Mouse (Mus musculus): ENCODE data around the gene B3gnt8. TPM values are rescaled to one million over a fixed set of nuclear protein-coding genes. Genes with fewer than 3 reads are reported as not detected.
A peak's percentile ranks its signal among the peaks of the same experiment; 100 is the strongest.
"Not testable (repeated sequence)": the region's sequence is repeated elsewhere in the genome, so short reads cannot be mapped to it uniquely, and the experiment has no call there.

B3gnt8 gene
- polyA plus RNA-seq (2015; fragmentation: Nextera tagmentation; extraction: Ambion mirVana): 5.9 and 8.3 TPM in 2 replicates

DNA sequence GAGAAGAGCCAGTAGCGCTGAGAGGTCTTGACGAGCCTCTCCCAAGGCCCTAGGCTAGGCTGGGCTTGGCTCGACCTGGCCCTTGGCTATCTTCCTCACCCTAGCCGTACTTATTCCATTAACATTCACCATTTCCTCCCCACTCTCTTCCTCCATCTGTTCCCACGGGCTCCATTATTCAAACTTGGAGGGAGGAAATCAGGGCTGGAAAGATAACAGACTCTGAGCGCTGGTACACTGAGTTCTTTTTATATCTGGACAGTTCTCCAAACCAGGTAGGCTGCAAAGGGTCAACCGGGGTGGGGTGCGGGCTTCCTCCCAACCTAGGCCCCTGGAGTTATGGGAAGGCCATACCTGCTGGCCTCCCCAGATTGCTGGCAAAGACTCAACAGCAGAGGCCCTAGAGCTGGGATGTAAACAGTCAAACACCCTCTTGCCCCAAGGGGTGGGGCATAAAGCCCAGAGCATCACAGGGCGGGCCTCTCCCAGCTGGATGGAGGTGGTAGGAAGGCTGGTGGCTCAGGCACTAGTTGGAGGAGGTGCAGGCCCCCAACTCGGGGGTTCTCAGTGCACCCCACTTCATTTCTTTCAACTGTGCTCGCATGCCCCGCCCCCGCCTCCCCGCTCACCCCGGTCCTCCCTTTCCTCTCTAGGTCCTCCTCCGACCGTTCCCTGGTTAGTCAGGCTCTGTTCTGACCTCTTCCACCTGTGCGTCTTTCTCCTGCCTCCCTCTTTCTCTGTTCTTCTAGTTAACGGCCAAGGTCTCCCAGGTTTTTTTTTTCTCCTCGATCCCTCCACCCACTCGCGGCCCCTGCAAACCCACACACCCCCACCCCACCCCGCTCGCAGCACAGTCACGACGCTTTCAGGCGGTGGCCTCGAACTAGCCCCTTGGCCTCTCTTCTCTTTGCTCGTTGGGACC, at the start of gene B3gnt8:
TSS of gene B3gnt8 (plus strand) at position 146 of the 922 bp plus-strand sequence.
- no peaks in the 10 kb centered on the region for H3K27me3 ChIP-seq
- 17% methylated on average over 29 of the region's 29 CpGs for WGBS
- H3K36me3 ChIP-seq: peaks cover 59% of the 10 kb centered on the region
- H3K4me2 ChIP-seq: peak within 1 kb of the TSS; percentile 77
- peak within 1 kb of the TSS; percentile 71 for H3K9ac ChIP-seq
- H3K4me3 ChIP-seq: peak within 1 kb of the TSS; percentile 46
- H3K4me1 ChIP-seq: peaks cover 22% of the 10 kb centered on the region
- no peak for ATAC-seq (ENCODE audit: insufficient number of reproducible peaks, insufficient read depth, low FRiP score, low TSS enrichment, low read depth)
- peak within 1 kb of the TSS; percentile 62 for H3K27ac ChIP-seq
- no peaks in the 10 kb centered on the region for H3K9me3 ChIP-seq

DNA sequence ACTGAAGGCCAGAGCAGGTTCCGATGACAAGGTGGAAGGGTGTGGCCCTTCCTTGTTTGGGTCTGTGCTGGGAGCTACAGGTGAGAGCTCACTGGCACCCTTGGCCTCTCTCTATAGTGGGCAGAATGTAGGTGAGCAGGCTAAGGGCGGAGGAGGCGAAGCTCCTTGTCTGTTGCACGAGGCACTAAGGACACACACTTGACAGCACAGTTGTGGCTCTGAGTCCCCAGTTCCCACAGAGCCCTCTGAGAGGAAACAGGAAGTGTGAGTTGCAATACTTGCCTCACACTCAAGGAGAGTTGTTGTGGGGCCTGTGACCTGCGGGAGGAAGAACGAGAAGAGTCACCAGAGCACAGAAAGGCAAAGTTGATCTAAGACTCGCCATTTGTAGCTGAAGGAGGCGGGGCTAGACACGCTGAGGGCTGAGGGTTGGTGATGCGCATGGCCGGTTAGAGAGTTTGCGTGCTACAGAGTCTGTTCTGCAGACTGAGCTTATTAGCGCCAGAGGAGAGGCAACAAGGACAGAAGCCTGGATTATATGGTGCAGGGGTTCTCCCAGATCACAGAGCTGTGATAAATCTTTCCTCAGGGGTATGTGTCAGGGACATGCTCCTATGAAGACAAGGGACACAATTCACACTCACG, 49.5 kb upstream of the B3gnt8 start:
- H3K27ac ChIP-seq: peak overlapping the region; percentile 80
- H3K9ac ChIP-seq; H3K36me3 ChIP-seq; H3K27me3 ChIP-seq; H3K9me3 ChIP-seq; H3K4me2 ChIP-seq; H3K4me3 ChIP-seq; H3K4me1 ChIP-seq; ATAC-seq (ENCODE audit: insufficient number of reproducible peaks, insufficient read depth, low FRiP score, low TSS enrichment, low read depth): not testable (repeated sequence)
- WGBS: 73% methylated on average over 13 of the region's 14 CpGs

DNA sequence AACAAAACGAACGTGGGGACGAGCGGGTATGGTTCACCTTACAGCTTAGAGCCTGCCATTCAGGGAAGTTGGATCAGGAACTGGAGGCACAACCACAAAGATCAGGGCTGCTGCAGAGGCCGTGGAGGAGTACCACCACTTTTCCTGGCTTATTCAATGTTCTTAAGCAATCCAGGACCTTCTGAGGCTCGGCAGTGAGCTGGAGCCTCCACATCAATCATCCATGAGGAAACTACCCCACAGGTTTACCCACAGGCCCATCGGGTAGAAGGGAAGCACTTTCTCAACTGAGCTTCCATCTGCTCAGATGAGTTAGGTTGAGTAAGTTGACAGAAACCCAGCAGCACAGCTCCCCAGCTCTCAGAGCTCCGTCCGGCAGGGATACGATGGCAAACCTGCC, 47.0 kb upstream of the B3gnt8 start:
- no peak overlapping the region for H3K9ac ChIP-seq
- no peaks in the 10 kb centered on the region for H3K9me3 ChIP-seq
- H3K27me3 ChIP-seq: peaks cover 6% of the 10 kb centered on the region
- 0 out of 2 replicates have a peak, but pooled peaks cover 5% of the 10 kb centered on the region for H3K4me1 ChIP-seq
- H3K27ac ChIP-seq: no peak overlapping the region
- 82% methylated on average over 10 of the region's 10 CpGs for WGBS
- H3K4me3 ChIP-seq: no peak overlapping the region
- H3K36me3 ChIP-seq: no peaks in the 10 kb centered on the region
- H3K4me2 ChIP-seq: no peak overlapping the region
- ATAC-seq (ENCODE audit: insufficient number of reproducible peaks, insufficient read depth, low FRiP score, low TSS enrichment, low read depth): no peak

DNA sequence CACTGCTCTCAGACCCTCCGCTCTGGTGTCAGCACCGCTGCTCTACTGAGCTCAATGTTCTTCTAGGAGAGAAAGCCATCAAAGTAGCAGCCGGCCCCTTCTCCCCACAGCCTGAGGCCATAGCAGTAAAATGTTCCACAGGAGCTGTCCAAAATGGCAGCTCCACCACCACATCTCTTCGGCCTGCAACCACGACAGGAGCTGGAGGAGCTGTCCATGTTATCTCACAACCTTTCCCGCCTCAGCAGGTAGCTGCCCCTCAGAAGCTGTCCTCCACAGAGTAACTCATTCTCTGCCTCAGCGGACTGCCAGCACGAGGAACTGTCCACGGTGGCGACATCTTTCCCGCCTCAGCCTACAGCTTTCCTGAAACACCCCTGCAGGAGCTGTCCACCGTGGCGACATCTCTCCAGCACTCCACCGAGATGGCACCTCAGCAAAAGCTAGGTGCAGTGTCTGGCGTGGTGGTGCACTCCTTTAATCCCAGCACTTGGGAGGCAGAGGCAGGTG, 44.1 kb upstream of the B3gnt8 start:
- Histone ChIP-seq H3K9me3 (no peaks in the 10 kb centered on the region), H3K36me3 (no peaks in the 10 kb centered on the region), H3K27me3 (no peaks in the 10 kb centered on the region), H3K4me2 (no peak overlapping the region), H3K4me3 (no peak overlapping the region), H3K4me1 (no peaks in the 10 kb centered on the region), H3K9ac (no peak overlapping the region), H3K27ac (no peak overlapping the region)
- no peak for ATAC-seq (ENCODE audit: insufficient number of reproducible peaks, insufficient read depth, low FRiP score, low TSS enrichment, low read depth)
- 90% methylated on average over 15 of the region's 15 CpGs for WGBS

DNA sequence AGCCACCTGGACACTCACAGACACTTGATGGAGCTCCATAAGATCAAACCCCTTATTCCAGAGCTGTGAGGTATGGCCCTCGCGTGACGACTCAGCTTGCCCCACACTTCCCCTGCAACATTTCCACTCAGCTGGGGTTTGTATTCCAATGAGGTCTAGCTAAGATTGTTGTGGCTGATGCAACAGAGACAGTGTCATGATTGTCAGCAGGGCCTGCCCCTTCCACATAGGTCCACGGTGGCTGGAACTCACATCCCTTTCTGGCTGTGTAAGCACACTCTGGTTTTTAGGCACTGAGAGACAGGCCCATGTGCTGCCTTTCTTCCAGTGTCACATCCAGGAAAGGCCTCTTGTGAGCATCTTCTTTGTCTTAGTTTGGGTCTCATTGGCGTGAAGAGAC, 41.8 kb upstream of the B3gnt8 start:
- no peak overlapping the region for H3K9ac ChIP-seq
- WGBS: 78% methylated on average over 5 of the region's 5 CpGs
- H3K4me1 ChIP-seq: no peaks in the 10 kb centered on the region

DNA sequence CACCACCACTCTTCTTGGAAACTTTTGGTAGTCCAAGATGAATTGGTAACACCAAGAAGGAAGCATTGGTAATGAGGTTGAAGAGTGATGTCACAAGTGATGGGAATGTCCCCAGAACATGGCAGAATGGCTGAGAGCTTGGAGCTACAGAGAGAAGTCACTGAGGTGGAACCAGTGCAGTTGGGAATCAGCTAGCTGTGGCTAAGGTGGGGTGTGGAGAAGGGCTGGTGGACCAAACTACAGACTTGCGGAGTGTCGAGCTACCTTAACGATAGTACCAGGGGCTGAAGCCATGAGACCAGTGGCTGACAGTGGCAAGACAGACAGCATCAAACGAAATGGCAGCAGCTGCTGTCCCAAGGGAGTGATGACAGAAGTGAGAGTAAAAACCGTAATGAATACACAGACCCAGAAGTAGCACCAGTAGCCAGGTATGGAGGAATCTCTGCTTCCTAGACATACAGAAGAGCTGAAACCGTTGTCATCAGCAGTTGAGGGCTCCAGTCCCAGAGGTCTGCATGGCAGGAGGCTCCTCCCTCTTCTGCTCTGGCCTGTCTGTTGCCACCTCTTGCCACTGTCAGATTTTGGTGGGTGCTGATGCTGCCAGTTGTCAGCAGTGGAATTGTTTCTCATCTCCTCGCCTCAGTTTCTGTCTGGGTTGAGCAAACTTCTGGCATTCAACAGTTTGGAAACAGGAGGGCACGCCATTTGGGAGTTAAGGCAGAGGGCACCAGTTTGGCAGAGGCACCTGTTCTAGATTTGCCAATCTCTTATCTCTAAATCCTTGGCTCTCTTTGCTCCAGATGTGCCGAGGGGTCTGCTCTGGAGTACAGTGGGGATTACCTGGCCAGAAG, 40.9 kb upstream of the B3gnt8 start:
- Histone ChIP-seq H3K4me1 (no peaks in the 10 kb centered on the region), H3K9ac (no peak overlapping the region)
- WGBS: 80% methylated on average over 9 of the region's 9 CpGs

More for the DNA sequence above, 41.8 kb upstream of the B3gnt8 start:
- H3K36me3 ChIP-seq: no peaks in the 10 kb centered on the region
- H3K27ac ChIP-seq: no peak overlapping the region
- no peak overlapping the region for H3K4me3 ChIP-seq
- ATAC-seq (ENCODE audit: insufficient number of reproducible peaks, insufficient read depth, low FRiP score, low TSS enrichment, low read depth): no peak
- no peaks in the 10 kb centered on the region for H3K9me3 ChIP-seq
- H3K27me3 ChIP-seq: no peaks in the 10 kb centered on the region
- no peak overlapping the region for H3K4me2 ChIP-seq

DNA sequence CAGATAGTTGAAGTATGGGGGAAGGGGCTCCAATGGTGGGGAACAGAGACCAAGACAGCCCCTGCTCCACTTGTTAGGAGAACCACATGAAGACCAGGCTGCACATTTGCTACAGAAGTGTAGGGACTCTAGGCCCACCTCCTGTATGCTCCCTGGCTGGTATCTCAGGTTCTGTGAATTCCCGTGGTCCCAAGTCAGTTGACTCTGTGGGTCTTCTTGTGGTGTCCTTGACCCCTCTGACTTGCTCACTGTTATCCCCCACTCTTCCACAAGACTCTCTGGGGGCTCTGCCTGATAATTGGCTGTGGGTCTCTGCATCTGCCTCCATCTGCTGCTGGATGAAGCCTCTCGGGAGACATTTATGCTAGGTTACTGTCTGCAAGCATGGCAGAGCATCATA, 35.2 kb upstream of the B3gnt8 start:
- Histone ChIP-seq H3K9me3 (no peaks in the 10 kb centered on the region), H3K36me3 (no peaks in the 10 kb centered on the region), H3K4me3 (no peak overlapping the region), H3K4me2 (no peak overlapping the region), H3K4me1 (no peaks in the 10 kb centered on the region), H3K9ac (no peak overlapping the region), H3K27ac (no peak overlapping the region), H3K27me3 (no peaks in the 10 kb centered on the region)
- WGBS: 88% methylated on average over 2 of the region's 2 CpGs
- no peak for ATAC-seq (ENCODE audit: insufficient number of reproducible peaks, insufficient read depth, low FRiP score, low TSS enrichment, low read depth)

More for the DNA sequence above, 40.9 kb upstream of the B3gnt8 start:
- ATAC-seq (ENCODE audit: insufficient number of reproducible peaks, insufficient read depth, low FRiP score, low TSS enrichment, low read depth): no peak
- Histone ChIP-seq H3K4me2 (no peak overlapping the region), H3K9me3 (no peaks in the 10 kb centered on the region), H3K27ac (no peak overlapping the region), H3K4me3 (no peak overlapping the region), H3K27me3 (no peaks in the 10 kb centered on the region), H3K36me3 (no peaks in the 10 kb centered on the region)

DNA sequence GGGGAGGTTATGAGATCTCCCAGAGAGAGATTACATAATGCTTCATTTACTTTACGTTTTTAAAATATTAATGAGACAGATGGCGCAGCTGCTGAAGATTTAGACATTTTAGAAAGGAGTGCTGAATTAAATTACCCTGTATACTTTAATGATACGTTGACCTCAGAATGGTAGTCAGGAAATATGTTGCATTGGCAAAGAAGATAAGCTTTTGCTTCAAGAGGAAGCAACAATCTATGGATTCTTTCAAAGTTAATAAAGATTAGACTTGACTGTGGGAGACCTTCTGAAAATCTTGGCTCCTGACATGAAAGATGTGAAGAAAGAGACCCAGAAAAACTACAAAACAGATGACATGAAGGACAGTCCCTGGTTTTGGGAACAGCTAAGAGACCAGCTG, 32.6 kb upstream of the B3gnt8 start:
- no peak for ATAC-seq (ENCODE audit: insufficient number of reproducible peaks, insufficient read depth, low FRiP score, low TSS enrichment, low read depth)
- Histone ChIP-seq H3K4me3 (no peak overlapping the region), H3K4me1 (no peaks in the 10 kb centered on the region), H3K9me3 (no peaks in the 10 kb centered on the region), H3K4me2 (no peak overlapping the region), H3K36me3 (no peaks in the 10 kb centered on the region), H3K27ac (no peak overlapping the region), H3K9ac (no peak overlapping the region), H3K27me3 (no peaks in the 10 kb centered on the region)
- WGBS: 76% methylated on average over 3 of the region's 3 CpGs

DNA sequence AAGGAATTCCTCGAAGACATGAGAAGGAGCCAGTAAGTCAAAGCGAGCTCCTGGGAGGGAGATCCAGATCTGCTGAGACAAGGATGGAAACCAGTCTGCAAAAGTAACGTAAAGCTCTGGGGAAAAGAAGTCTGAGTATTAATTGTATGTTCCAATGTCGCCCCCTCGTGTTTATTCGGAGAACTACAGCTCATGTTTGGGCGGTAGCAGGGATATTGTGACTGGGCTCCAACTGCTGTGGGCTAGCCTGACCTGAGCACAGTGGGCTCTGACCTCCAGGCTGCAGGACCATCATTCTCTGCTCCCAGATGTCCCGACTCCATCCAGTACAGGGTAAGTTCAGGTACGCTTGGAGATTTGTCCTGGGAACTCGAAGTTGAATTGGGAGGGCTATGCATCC, 26.8 kb upstream of the B3gnt8 start:
- H3K9me3 ChIP-seq: no peaks in the 10 kb centered on the region
- no peak overlapping the region for H3K27ac ChIP-seq
- H3K9ac ChIP-seq: no peak overlapping the region
- no peak overlapping the region for H3K4me3 ChIP-seq
- ATAC-seq (ENCODE audit: insufficient number of reproducible peaks, insufficient read depth, low FRiP score, low TSS enrichment, low read depth): no peak
- 13% methylated on average over 10 of the region's 10 CpGs for WGBS
- H3K36me3 ChIP-seq: no peaks in the 10 kb centered on the region
- H3K4me1 ChIP-seq: no peaks in the 10 kb centered on the region
- no peak overlapping the region for H3K4me2 ChIP-seq
- no peaks in the 10 kb centered on the region for H3K27me3 ChIP-seq

DNA sequence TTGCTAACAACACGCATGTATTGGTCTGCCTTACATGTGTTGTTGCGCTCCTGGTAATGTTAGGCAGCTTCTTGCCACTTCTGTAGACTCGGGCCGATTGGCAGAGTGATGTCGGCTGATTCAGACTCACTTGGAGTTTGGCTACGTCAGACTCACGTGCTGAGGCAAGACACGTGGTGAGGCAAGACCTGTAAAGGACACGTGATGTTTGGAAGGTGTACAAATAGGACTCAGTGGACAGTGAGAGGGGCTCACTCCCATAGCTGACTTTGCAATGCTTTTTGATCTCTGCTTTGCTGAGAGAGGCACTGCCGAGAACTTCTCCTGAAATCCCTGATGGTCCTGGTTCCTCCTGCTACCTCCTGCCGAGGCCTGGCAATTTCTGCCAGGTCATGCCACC, 25.8 kb upstream of the B3gnt8 start:
- Histone ChIP-seq H3K27me3 (no peaks in the 10 kb centered on the region), H3K27ac (no peak overlapping the region), H3K4me3 (no peak overlapping the region), H3K9me3 (no peaks in the 10 kb centered on the region), H3K9ac (no peak overlapping the region), H3K4me1 (no peaks in the 10 kb centered on the region), H3K36me3 (no peaks in the 10 kb centered on the region), H3K4me2 (no peak overlapping the region)
- WGBS: 86% methylated on average over 11 of the region's 11 CpGs
- no peak for ATAC-seq (ENCODE audit: insufficient number of reproducible peaks, insufficient read depth, low FRiP score, low TSS enrichment, low read depth)

DNA sequence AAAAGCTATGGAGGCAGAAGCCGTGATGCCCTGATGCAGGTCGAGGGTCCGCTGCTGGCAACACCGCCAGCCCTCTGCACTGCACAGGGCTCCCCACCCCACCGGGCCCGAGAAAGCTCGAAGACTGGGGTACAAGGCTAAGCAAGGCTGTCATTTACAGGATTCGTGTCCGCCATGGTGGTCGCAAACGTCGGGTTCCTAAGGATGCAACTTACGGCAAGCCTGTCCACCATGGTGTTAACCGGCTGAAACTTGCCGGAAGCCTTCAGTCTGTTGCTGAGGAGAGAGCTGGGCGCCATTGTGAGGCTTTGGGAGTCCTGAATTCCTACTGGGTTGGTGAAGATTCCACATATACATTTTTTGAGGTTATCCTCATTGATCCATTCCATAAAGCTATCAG, 25.1 kb upstream of the B3gnt8 start:
- H3K27me3 ChIP-seq: no peaks in the 10 kb centered on the region
- no peak overlapping the region for H3K9ac ChIP-seq
- H3K4me1 ChIP-seq: no peaks in the 10 kb centered on the region
- H3K4me3 ChIP-seq: no peak overlapping the region
- H3K9me3 ChIP-seq: no peaks in the 10 kb centered on the region
- no peaks in the 10 kb centered on the region for H3K36me3 ChIP-seq
- no peak overlapping the region for H3K27ac ChIP-seq
- H3K4me2 ChIP-seq: no peak overlapping the region
- ATAC-seq (ENCODE audit: insufficient number of reproducible peaks, insufficient read depth, low FRiP score, low TSS enrichment, low read depth): no peak
- WGBS: 91% methylated on average over 16 of the region's 16 CpGs

Measured in embryonic facial prominence, embryonic 13.5 days (tissue).